Mouse (Mus musculus): ENCODE results near the gene Chaf1b.

DNA sequence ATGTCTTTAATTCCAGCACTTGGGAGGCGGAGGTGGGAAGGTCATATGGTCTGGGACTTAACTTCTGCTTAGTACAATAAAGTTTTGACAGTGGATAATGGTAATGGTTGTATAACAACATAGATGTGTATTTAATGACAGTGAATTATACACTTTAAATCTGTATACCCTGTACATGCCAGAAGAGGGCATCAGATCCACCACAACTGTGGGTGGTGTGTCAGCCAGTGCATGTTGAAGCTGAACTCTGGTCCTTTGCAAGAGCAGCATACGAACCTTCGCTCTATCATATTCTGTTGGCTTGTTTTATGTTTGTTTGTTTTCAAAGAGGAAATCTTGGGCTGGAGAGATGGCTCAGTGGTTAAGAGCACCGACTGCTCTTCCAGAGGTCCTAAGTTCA is 63.7 kb downstream of the Chaf1b start:
- TF ChIP-seq CTCF (IDR thresholded peaks at IDR 0.05; ENCODE audit: extremely low read depth, insufficient read length, insufficient replicate concordance, low read depth, low read length) = no peak
- TF ChIP-seq POLR2A (IDR thresholded peaks at IDR 0.05; ENCODE audit: low read depth, low read length) = no peak
